Mouse (Mus musculus) intestine, postnatal 0 days (tissue): ENCODE data around the gene Usp47. TPM values are rescaled to one million over a fixed set of nuclear protein-coding genes. Genes with fewer than 3 reads are reported as not detected.
A peak's percentile ranks its signal among the peaks of the same experiment; 100 is the strongest.

ENCODE experiments used
- ATAC-seq: fragments of 200-750 bp; cut with Nextera tagmentation; 2 replicates; pipeline ENCODE4 v1.8.0; 2017; ENCODE audit warnings: mild to moderate bottlenecking, moderate TSS enrichment, moderate library complexity
- H3K27ac ChIP-seq: fragments of 300-500 bp; sonication (generic); 2 replicates; pipeline ENCODE4 v1.5.1; 2014; ENCODE audit warnings: mild to moderate bottlenecking, low read depth, low read length, moderate library complexity
- H3K27me3 ChIP-seq: fragments of 300-500 bp; sonication (generic); replicated peaks from 2 replicates; pipeline ENCODE4 v1.6.1; 2014; ENCODE audit warnings: low read length, mixed read lengths; ENCODE audit not compliant: control insufficient read depth, insufficient read depth
- H3K36me3 ChIP-seq: fragments of 300-500 bp; sonication (generic); 2 replicates; pipeline ENCODE4 v1.6.1; 2014; ENCODE audit warnings: mild to moderate bottlenecking, moderate library complexity; ENCODE audit not compliant: control insufficient read depth, insufficient read depth
- H3K4me1 ChIP-seq: fragments of 300-500 bp; sonication (generic); replicated peaks from 2 replicates; pipeline ENCODE4 v1.6.1; 2014; ENCODE audit warnings: antibody characterized with exemption, low read length, mixed read lengths; ENCODE audit not compliant: control insufficient read depth, insufficient read depth
- H3K4me2 ChIP-seq: fragments of 300-500 bp; sonication (generic); replicated peaks from 2 replicates; pipeline ENCODE4 v1.6.1; 2014; ENCODE audit warnings: low read depth, mild to moderate bottlenecking, moderate library complexity
- H3K4me3 ChIP-seq: fragments of 300-500 bp; sonication (generic); 2 replicates; pipeline ENCODE4 v1.5.1; 2014; ENCODE audit warnings: low read depth, low read length
- H3K9ac ChIP-seq: fragments of 300-500 bp; sonication (generic); 2 replicates; pipeline ENCODE4 v1.6.1; 2014; ENCODE audit warnings: mild to moderate bottlenecking, low read depth, low read length
- H3K9me3 ChIP-seq: fragments of 300-500 bp; sonication (generic); 2 replicates; pipeline ENCODE4 v1.6.1; 2016; ENCODE audit warnings: mixed run types; ENCODE audit not compliant: control insufficient read depth
- CTCF ChIP-seq: sonication (generic); IDR thresholded peaks from 2 replicates; pipeline ENCODE4 v1.5.1; 2016; ENCODE audit warnings: low read depth, mild to moderate bottlenecking, control low read depth, antibody characterized with exemption, moderate library complexity
- WGBS: fragments of 180-500 bp; shearing (Covaris S2); extraction: QIAGEN DNeasy Blood & Tissue Kit; methylation state at CpG from one replicate; pipeline ENCODE4 v1.1.7; 2014; 5-methylcytosine and 5-hydroxymethylcytosine counted together
- polyA plus RNA-seq: library from polyadenylated mRNA; unstranded; fragments of >200 nt; fragmentation: Nextera tagmentation; extraction: Ambion mirVana; gene quantifications from 2 replicates; pipeline ENCODE4 v1.2.1, GENCODE M21; 2015

Gene Usp47
- polyA plus RNA-seq, 1 experiment from 2014 or later, result 26.9 TPM

- TF ChIP-seq CTCF, result no peak
- Histone ChIP-seq H3K4me1 (no peaks in the 10 kb centered on the region), H3K9ac (no peak overlapping the region), H3K4me3 (no peak overlapping the region), H3K27ac (no peak overlapping the region), H3K36me3 (no peaks in the 10 kb centered on the region), H3K9me3 (no peaks in the 10 kb centered on the region), H3K27me3 (no peaks in the 10 kb centered on the region), H3K4me2 (no peak overlapping the region)
- ATAC-seq, result no peak
- WGBS, result 58% methylated on average over 6 of the region's 6 CpGs
Observed at GRCm38 (mm10) chr7:112012621-112013177, 10.6 kb upstream of the Usp47 start.

- H3K27me3 ChIP-seq, result no peaks in the 10 kb centered on the region
- H3K9me3 ChIP-seq, result no peaks in the 10 kb centered on the region
- H3K4me2 ChIP-seq, result no peak overlapping the region
- ATAC-seq, result no peak
- no peaks in the 10 kb centered on the region for H3K4me1 ChIP-seq
- H3K36me3 ChIP-seq, result no peaks in the 10 kb centered on the region
- H3K9ac ChIP-seq, result no peak overlapping the region
- no peak for TF ChIP-seq CTCF
- H3K27ac ChIP-seq, result no peak overlapping the region
- 75% methylated on average over 2 of the region's 2 CpGs for WGBS
- H3K4me3 ChIP-seq, result no peak overlapping the region
Observed at GRCm38 (mm10) chr7:112014148-112014547, 9.2 kb upstream of the Usp47 start.

GRCm38 (mm10) chr7:112022506-112023149 is 676 bp upstream of the Usp47 start:
- no peak for TF ChIP-seq CTCF
- peak overlapping the region; percentile 87 for H3K4me3 ChIP-seq
- H3K4me2 ChIP-seq, result peak overlapping the region; percentile 92
- H3K9ac ChIP-seq, result peak overlapping the region; percentile 97
- H3K36me3 ChIP-seq, result no peaks in the 10 kb centered on the region
- WGBS, result 21% methylated on average over 17 of the region's 17 CpGs
- H3K9me3 ChIP-seq, result no peaks in the 10 kb centered on the region
- peak overlapping the region; percentile 97 for H3K27ac ChIP-seq
- H3K4me1 ChIP-seq, result peaks cover 10% of the 10 kb centered on the region; the same call in 1 of the 2 replicates
- peak; percentile 29 for ATAC-seq
- no peaks in the 10 kb centered on the region for H3K27me3 ChIP-seq

- Histone ChIP-seq H3K4me1 (peaks cover 10% of the 10 kb centered on the region; the same call in 1 of the 2 replicates), H3K9me3 (no peaks in the 10 kb centered on the region), H3K9ac (peak overlapping the region; percentile 97), H3K4me3 (peak overlapping the region; percentile 87), H3K27me3 (no peaks in the 10 kb centered on the region), H3K4me2 (peak overlapping the region; percentile 92), H3K36me3 (no peaks in the 10 kb centered on the region), H3K27ac (peak overlapping the region; percentile 97)
- under 1% methylated on average over 58 of the region's 58 CpGs for WGBS
- ATAC-seq, result peak; percentile 66
- no peak for TF ChIP-seq CTCF
Observed at GRCm38 (mm10) chr7:112023601-112024445, 519 bp downstream of the Usp47 start.

- no peaks in the 10 kb centered on the region for H3K36me3 ChIP-seq
- peak overlapping the region; percentile 97 for H3K27ac ChIP-seq
- H3K4me3 ChIP-seq, result peak overlapping the region; percentile 87
- H3K4me1 ChIP-seq, result peaks cover 10% of the 10 kb centered on the region; the same call in 1 of the 2 replicates
- H3K9ac ChIP-seq, result peak overlapping the region; percentile 97
- TF ChIP-seq CTCF, result no peak
- no peaks in the 10 kb centered on the region for H3K27me3 ChIP-seq
- peak overlapping the region; percentile 92 for H3K4me2 ChIP-seq
- 7% methylated on average over 7 of the region's 7 CpGs for WGBS
- ATAC-seq, result no peak
- no peaks in the 10 kb centered on the region for H3K9me3 ChIP-seq
Observed at GRCm38 (mm10) chr7:112024446-112024730, 1.1 kb downstream of the Usp47 start.

- peaks cover 10% of the 10 kb centered on the region; the same call in 1 of the 2 replicates for H3K4me1 ChIP-seq
- peak overlapping the region; percentile 97 for H3K9ac ChIP-seq
- H3K4me3 ChIP-seq, result peak overlapping the region; percentile 87
- WGBS, result 3% methylated on average over 5 of the region's 5 CpGs
- no peak for TF ChIP-seq CTCF
- peak overlapping the region; percentile 92 for H3K4me2 ChIP-seq
- H3K36me3 ChIP-seq, result no peaks in the 10 kb centered on the region
- H3K9me3 ChIP-seq, result no peaks in the 10 kb centered on the region
- H3K27ac ChIP-seq, result peak overlapping the region; percentile 97; the same call in 1 of the 2 replicates
- ATAC-seq, result peak; percentile 36; the same call in 1 of the 2 replicates
- H3K27me3 ChIP-seq, result no peaks in the 10 kb centered on the region
Observed at GRCm38 (mm10) chr7:112024856-112025255, 1.6 kb downstream of the Usp47 start.
